Mouse (Mus musculus) adrenal gland, postnatal 25 days (tissue): ENCODE measurements at regions not wholly inside any gene's neighbourhood (a gene's known extent, or its start where the extent isn't known, plus 50 kb on each side); places are given as distances from the start of the nearest gene placed in this dataset.

Source experiments
- DNase-seq: peaks from one replicate; pipeline ENCODE4 v3.0.0; 2021; ENCODE audit warnings: mixed read lengths

DNA sequence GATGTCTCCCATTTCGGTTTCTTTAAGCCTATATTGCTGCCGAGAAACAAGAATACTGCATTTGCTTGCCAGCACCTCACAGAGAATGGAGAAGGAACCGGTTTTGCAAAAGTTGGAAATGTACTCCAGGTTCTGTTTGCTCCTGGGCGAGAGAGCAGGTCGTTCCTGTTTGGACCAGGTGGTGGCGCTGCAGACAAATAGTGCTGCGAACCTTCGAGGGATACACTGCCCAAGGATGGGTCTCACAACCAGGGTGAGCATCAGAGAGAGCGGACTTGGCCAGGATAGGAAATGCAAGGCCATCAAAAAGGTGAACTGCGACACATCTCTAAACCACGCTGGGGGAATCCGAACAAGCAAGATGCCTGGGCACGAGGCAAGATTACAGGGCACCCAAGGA is 54.0 kb upstream of the Ets2 start:
- DNase-seq = peak; percentile 79

DNA sequence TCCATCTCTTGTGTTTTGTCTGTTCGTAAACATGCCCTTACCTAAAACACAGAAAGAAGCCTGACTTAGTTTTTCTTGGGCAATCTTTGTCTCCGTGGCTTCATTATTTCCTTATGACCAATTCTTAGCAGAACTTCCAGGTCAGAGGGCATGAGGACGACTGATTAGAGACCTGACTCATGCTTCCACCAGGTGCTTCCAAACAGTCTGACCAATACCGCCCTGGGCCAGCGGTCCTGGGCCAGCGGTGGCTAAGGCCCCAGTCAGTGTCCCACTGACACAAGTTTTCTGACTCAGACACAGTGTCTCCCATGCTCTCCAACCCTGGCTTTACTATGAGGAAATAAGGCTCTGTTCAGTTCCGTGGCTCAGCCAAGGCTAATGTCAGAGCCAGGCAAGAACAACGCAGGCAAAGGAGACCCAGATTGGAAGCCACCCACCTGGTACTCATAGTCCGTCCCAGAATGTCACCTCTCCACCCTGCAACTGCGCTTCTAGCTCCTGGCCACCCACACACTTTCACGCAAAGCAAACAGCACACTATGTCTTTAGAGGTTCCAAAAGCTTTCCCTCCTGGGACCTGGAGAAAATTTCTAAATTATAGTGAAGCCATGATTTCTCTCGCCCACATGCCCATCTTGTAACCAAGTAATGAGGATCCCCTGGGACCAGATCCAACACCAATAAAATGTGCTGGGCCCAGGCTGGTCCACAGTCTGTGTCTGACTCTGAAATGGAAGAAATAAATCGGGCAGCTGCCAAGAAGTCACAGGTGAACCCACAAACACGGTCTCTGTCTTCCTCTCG is 56.6 kb upstream of the Erg start:
- no peak for DNase-seq

DNA sequence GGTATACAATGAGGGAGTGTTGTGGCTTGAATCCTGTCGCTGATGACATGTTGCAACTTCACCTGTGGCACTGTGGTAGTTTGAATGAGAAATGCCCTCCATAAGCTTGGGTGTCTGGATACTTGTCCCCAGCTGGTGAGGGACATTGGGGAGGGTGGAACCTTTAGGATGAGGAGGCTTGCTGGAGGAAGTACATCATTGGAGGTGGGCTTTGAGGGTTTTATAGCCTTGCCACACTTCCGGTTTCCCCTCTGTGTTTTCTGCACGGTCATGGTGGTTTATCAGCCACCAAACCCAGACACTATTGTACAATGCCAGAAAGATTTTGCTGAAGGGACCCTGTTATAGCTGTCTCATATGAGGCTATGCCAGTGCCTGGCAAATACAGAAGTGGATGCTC is 54.3 kb upstream of the Erg start:
- no peak for DNase-seq

DNA sequence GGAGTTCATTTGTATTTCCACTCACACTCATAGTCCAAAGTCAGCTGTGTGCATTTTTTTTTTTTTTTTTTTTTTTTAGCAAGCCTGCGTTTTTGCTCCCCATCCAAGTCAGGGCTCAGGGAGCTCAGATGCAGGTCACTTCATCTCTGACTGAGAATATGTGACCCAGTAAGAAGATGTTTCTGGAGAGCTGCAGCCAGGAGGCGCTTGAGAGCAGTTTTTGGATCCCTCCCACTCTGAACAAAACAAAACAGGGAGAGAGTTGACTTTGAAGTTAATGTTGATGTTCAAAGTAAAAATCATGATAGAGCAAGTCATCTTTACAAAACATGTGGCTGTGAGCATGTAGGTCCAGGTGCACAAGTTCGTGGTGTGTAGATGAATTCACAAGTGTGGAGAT is 53.3 kb upstream of the Erg start:
- DNase-seq = no peak

DNA sequence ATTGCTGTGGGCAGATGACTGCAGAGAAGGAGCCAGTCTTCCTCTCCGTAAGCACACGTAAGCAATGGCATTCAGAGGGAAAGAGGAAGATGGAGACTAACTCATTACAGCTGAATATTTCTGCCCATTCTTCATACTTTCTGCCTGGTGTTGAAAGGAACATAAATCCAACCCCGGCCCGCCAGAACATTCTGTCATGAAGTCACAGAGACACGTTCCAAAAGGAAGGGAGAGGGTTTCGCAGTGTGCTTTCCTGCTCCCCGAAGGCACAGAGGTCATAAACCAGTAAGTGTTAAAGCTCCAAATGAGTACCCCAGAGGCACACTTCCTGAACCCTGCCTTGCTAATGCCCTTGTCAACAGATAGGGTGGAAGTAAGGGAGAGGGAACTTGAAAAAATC is 51.5 kb upstream of the Erg start:
- no peak for DNase-seq

DNA sequence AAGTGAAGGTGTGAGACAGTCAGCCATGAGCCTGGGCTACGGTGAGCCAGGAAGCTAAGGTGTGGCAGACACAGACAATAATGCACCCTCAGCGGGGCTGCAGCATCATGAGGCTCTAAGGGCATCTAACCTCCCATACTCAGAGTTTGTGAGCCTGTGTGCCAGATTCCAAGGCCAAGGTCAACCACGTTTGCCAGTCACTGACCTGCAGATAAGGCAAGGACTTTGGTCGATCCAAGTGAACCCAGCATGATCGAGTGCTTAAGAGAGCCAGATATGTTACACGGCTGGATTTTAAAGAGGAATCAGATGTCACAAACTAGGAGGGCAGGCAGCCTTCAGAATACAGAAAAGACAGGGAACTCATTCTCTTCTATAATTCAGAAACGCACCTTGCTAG is 50.2 kb upstream of the Erg start:
- no peak for DNase-seq
